Mouse (Mus musculus) heart, postnatal 14 days (tissue): ENCODE measurements at regions not wholly inside any gene's neighbourhood (a gene's known extent, or its start where the extent isn't known, plus 50 kb on each side); places are given as distances from the start of the nearest gene placed in this dataset.

Experiments used
- DNase-seq, 2 experiments: peaks; one replicate each; pipeline ENCODE4 v3.0.0; 2021 to 2022
- intact Hi-C: fragments of 180-260 bp; cut with DNase I; formaldehyde crosslinking; loops from one replicate; pipeline ENCODE4 v1.15.1; 2025

- no peak for DNase-seq
- intact Hi-C loops, result no loop called here
Measured at GRCm38 (mm10) chr9:43682102-43682501, 61.7 kb upstream of the Nectin1 start.

DNA sequence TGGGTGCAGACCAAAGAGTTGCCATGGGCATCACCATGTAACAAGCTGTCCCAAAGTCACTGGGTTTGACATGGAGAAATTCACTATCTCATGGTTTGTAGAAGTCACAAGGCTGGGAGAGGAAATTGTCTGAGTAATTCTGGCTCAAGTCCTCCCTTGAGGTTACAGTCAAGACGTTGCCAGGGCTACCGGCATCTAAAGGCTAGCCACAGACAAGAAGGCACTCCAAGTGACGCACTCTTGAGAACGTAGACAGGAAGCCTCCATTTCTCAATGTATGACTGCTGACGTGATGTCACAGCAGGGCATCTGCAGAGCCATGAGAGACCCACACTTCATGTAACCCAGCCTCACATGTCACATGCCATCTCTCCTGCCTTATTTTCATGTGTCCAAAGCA is 59.2 kb upstream of the Nectin1 start:
- no peak for DNase-seq
- intact Hi-C loops, result no loop called here

GRCm38 (mm10) chr9:43692015-43692414 is 51.8 kb upstream of the Nectin1 start:
- intact Hi-C loops, result no loop called here
- DNase-seq, result no peak

GRCm38 (mm10) chr9:43692538-43692937 is 51.2 kb upstream of the Nectin1 start:
- intact Hi-C loops, result no loop called here
- DNase-seq, result no peak
